Mouse (Mus musculus) kidney, embryonic 15.5 days (tissue): ENCODE data around the gene Pofut2. TPM values are rescaled to one million over a fixed set of nuclear protein-coding genes. Genes with fewer than 3 reads are reported as not detected.
"Not testable (repeated sequence)": the region's sequence is repeated elsewhere in the genome, so short reads cannot be mapped to it uniquely, and the experiment has no call there.

Source experiments
- ATAC-seq: fragments of 200-750 bp; cut with Nextera tagmentation; replicated peaks from 2 replicates; pipeline ENCODE4 v1.8.0; 2017; ENCODE audit warnings: moderate TSS enrichment; ENCODE audit not compliant: low FRiP score
- H3K27ac ChIP-seq: fragments of 300-500 bp; sonication (generic); 2 replicates; pipeline ENCODE4 v1.5.1; 2015; ENCODE audit warnings: mild to moderate bottlenecking, inconsistent platforms
- H3K27me3 ChIP-seq: fragments of 300-500 bp; sonication (generic); 2 replicates; pipeline ENCODE4 v1.6.1; 2015; ENCODE audit warnings: inconsistent platforms
- H3K36me3 ChIP-seq: fragments of 300-500 bp; sonication (generic); 2 replicates; pipeline ENCODE4 v1.6.1; 2015; ENCODE audit warnings: inconsistent platforms
- H3K4me1 ChIP-seq: fragments of 300-500 bp; sonication (generic); 2 replicates; pipeline ENCODE4 v1.6.1; 2015; ENCODE audit warnings: inconsistent platforms
- H3K4me2 ChIP-seq: fragments of 300-500 bp; sonication (generic); 2 replicates; pipeline ENCODE4 v1.6.1; 2015; ENCODE audit warnings: moderate library complexity, mild to moderate bottlenecking, inconsistent platforms
- H3K4me3 ChIP-seq: fragments of 300-500 bp; sonication (generic); replicated peaks from 2 replicates; pipeline ENCODE4 v1.5.1; 2015; ENCODE audit warnings: mild to moderate bottlenecking, inconsistent platforms
- H3K9ac ChIP-seq: fragments of 300-500 bp; sonication (generic); 2 replicates; pipeline ENCODE4 v1.6.1; 2015; ENCODE audit warnings: mild to moderate bottlenecking, inconsistent platforms
- H3K9me3 ChIP-seq: fragments of 300-500 bp; sonication (generic); replicated peaks from 2 replicates; pipeline ENCODE4 v1.6.1; 2016; ENCODE audit warnings: inconsistent platforms
- WGBS: fragments of 180-500 bp; shearing (Covaris S2); methylation state at CpG from one replicate; pipeline ENCODE4 v1.1.7; 2015; ENCODE audit warnings: mixed read lengths; 5-methylcytosine and 5-hydroxymethylcytosine counted together
- polyA plus RNA-seq: library from polyadenylated mRNA; unstranded; fragments of >200 nt; fragmentation: Nextera tagmentation; extraction: Ambion mirVana; gene quantifications from 2 replicates; pipeline ENCODE4 v1.2.1, GENCODE M21; 2015

The Pofut2 gene
- polyA plus RNA-seq, 1 experiment from 2014 or later, result 134 TPM

GRCm38 (mm10) chr10:77282085-77282484 is 23.1 kb downstream of the Pofut2 start:
- 68% methylated on average over 1 of the region's 1 CpGs for WGBS
- H3K4me2 ChIP-seq, H3K4me1 ChIP-seq: not testable (repeated sequence)

GRCm38 (mm10) chr10:77282822-77283221 is 23.8 kb downstream of the Pofut2 start:
- Histone ChIP-seq H3K9ac (no peak overlapping the region), H3K4me3 (no peak overlapping the region), H3K27me3 (no peaks in the 10 kb centered on the region), H3K9me3 (no peaks in the 10 kb centered on the region), H3K4me1 (no peaks in the 10 kb centered on the region), H3K27ac (no peak overlapping the region), H3K4me2 (no peak overlapping the region), H3K36me3 (no peaks in the 10 kb centered on the region)
- ATAC-seq, result no peak
- 18% methylated on average over 6 of the region's 6 CpGs for WGBS

More at GRCm38 (mm10) chr10:77282085-77282484, 23.1 kb downstream of the Pofut2 start:
- ATAC-seq, H3K27me3 ChIP-seq, H3K9ac ChIP-seq, H3K36me3 ChIP-seq, H3K4me3 ChIP-seq, H3K9me3 ChIP-seq, H3K27ac ChIP-seq: not testable (repeated sequence)

DNA sequence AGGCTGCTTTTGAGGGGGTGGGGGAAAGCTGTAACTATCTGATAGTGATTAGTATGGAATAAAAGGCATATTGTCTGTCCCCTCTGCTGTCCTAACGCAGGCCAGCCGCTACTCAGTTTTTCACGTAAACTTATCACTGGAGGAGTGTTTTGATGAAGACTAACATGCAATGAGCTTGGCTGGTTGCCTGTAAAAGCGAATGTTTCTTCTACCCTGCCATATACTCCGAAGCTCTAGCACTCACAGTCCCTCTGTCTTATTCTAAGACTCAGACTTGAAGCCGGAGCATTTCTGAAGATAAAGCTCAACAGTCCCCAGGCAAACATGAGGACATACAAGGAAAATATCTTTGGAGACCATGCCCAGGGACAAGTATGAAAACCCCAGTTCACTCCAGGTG is 25.8 kb downstream of the Pofut2 start:
- WGBS, result 63% methylated on average over 6 of the region's 6 CpGs
- ATAC-seq, result no peak
- H3K4me2 ChIP-seq, result no peak overlapping the region
- H3K4me3 ChIP-seq, result no peak overlapping the region
- no peaks in the 10 kb centered on the region for H3K9me3 ChIP-seq
- H3K4me1 ChIP-seq, result no peaks in the 10 kb centered on the region
- H3K27ac ChIP-seq, result no peak overlapping the region
- H3K27me3 ChIP-seq, result no peaks in the 10 kb centered on the region
- no peak overlapping the region for H3K9ac ChIP-seq
- no peaks in the 10 kb centered on the region for H3K36me3 ChIP-seq

DNA sequence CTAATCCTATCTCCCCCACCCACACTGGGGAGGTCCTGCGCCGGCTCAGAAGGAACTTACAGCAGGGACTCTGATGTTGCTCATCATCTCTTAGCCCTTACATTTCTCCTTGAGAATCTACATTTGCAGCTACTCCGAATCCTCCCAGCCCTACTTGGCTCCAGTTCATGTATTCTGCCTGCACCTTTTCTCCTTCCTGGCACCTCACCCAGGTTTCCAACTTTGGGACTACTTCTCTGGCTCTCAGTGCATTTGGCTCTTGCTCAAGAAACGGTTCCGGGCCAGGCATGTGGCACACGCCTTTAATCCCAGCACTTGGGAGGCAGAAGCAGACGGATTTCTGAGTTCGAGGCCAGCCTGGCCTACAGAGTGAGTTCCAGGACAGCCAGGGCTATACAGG is 28.6 kb downstream of the Pofut2 start:
- Histone ChIP-seq H3K4me1 (no peaks in the 10 kb centered on the region), H3K27me3 (no peaks in the 10 kb centered on the region), H3K9ac (no peak overlapping the region), H3K4me2 (no peak overlapping the region), H3K36me3 (no peaks in the 10 kb centered on the region), H3K27ac (no peak overlapping the region), H3K4me3 (no peak overlapping the region), H3K9me3 (no peaks in the 10 kb centered on the region)
- 86% methylated on average over 8 of the region's 8 CpGs for WGBS
- ATAC-seq, result no peak

- WGBS, result 40% methylated on average over 5 of the region's 5 CpGs
- Histone ChIP-seq H3K36me3 (no peaks in the 10 kb centered on the region), H3K4me1 (no peaks in the 10 kb centered on the region), H3K9ac (no peak overlapping the region), H3K27me3 (no peaks in the 10 kb centered on the region), H3K9me3 (no peaks in the 10 kb centered on the region), H3K4me2 (no peak overlapping the region), H3K4me3 (no peak overlapping the region), H3K27ac (no peak overlapping the region)
- no peak for ATAC-seq
Measured at GRCm38 (mm10) chr10:77288639-77289195, 29.7 kb downstream of the Pofut2 start.

- 82% methylated on average over 8 of the region's 8 CpGs for WGBS
- Histone ChIP-seq H3K4me3 (no peak overlapping the region), H3K9ac (no peak overlapping the region), H3K4me2 (no peak overlapping the region), H3K27me3 (no peaks in the 10 kb centered on the region), H3K4me1 (no peaks in the 10 kb centered on the region), H3K9me3 (no peaks in the 10 kb centered on the region), H3K27ac (no peak overlapping the region), H3K36me3 (0 out of 2 replicates have a peak, but pooled peaks cover under 1% of the 10 kb centered on the region)
- no peak for ATAC-seq
Measured at GRCm38 (mm10) chr10:77289559-77289958, 30.5 kb downstream of the Pofut2 start.

GRCm38 (mm10) chr10:77290624-77291366 is 31.8 kb downstream of the Pofut2 start:
- H3K27ac ChIP-seq, result no peak overlapping the region
- no peak overlapping the region for H3K9ac ChIP-seq
- ATAC-seq, result no peak
- H3K9me3 ChIP-seq, result no peaks in the 10 kb centered on the region
- no peaks in the 10 kb centered on the region for H3K4me1 ChIP-seq
- no peak overlapping the region for H3K4me2 ChIP-seq
- peaks cover 8% of the 10 kb centered on the region; the same call in 1 of the 2 replicates for H3K36me3 ChIP-seq
- no peaks in the 10 kb centered on the region for H3K27me3 ChIP-seq
- no peak overlapping the region for H3K4me3 ChIP-seq
- 78% methylated on average over 17 of the region's 17 CpGs for WGBS

DNA sequence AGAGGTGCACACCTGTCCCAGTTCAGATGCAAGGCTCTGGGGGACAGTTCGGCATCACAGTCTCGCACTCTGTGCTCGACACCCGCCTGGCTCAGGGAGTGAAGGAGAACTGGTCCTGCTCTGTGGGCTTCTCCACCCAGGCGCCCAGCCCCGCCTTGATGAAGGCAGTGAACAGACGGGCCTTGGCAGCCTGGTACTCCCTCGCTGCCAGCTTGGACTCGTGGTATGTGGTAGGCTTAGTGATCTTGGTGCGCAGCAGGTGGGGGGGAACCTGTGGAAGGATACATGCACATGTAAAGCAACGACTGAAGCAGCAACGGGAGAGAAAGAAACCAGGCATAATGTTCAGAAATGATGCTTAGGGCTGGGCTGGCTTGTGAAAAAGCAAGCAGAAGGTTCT is 35.7 kb downstream of the Pofut2 start:
- Histone ChIP-seq H3K4me1 (no peaks in the 10 kb centered on the region), H3K36me3 (peaks cover 8% of the 10 kb centered on the region; the same call in 1 of the 2 replicates), H3K9ac (no peak overlapping the region), H3K27me3 (no peaks in the 10 kb centered on the region), H3K4me3 (no peak overlapping the region), H3K4me2 (no peak overlapping the region), H3K27ac (no peak overlapping the region), H3K9me3 (no peaks in the 10 kb centered on the region)
- no peak for ATAC-seq
- 93% methylated on average over 12 of the region's 12 CpGs for WGBS

GRCm38 (mm10) chr10:77298621-77299020 is 39.6 kb downstream of the Pofut2 start:
- H3K4me3 ChIP-seq, result no peak overlapping the region
- no peak overlapping the region for H3K4me2 ChIP-seq
- no peak for ATAC-seq
- H3K36me3 ChIP-seq, result peaks cover 8% of the 10 kb centered on the region; the same call in 1 of the 2 replicates
- no peaks in the 10 kb centered on the region for H3K9me3 ChIP-seq
- H3K4me1 ChIP-seq, result no peaks in the 10 kb centered on the region
- no peak overlapping the region for H3K9ac ChIP-seq
- WGBS, result 67% methylated on average over 8 of the region's 8 CpGs
- no peaks in the 10 kb centered on the region for H3K27me3 ChIP-seq
- no peak overlapping the region for H3K27ac ChIP-seq

- Histone ChIP-seq H3K4me3 (no peak overlapping the region), H3K27ac (no peak overlapping the region), H3K4me1 (peaks cover under 1% of the 10 kb centered on the region; the same call in 1 of the 2 replicates), H3K36me3 (peaks cover 8% of the 10 kb centered on the region; the same call in 1 of the 2 replicates), H3K27me3 (no peaks in the 10 kb centered on the region), H3K4me2 (no peak overlapping the region), H3K9me3 (no peaks in the 10 kb centered on the region), H3K9ac (no peak overlapping the region)
- WGBS, result 75% methylated on average over 2 of the region's 2 CpGs
- no peak for ATAC-seq
Measured at GRCm38 (mm10) chr10:77299194-77299593, 40.2 kb downstream of the Pofut2 start.

DNA sequence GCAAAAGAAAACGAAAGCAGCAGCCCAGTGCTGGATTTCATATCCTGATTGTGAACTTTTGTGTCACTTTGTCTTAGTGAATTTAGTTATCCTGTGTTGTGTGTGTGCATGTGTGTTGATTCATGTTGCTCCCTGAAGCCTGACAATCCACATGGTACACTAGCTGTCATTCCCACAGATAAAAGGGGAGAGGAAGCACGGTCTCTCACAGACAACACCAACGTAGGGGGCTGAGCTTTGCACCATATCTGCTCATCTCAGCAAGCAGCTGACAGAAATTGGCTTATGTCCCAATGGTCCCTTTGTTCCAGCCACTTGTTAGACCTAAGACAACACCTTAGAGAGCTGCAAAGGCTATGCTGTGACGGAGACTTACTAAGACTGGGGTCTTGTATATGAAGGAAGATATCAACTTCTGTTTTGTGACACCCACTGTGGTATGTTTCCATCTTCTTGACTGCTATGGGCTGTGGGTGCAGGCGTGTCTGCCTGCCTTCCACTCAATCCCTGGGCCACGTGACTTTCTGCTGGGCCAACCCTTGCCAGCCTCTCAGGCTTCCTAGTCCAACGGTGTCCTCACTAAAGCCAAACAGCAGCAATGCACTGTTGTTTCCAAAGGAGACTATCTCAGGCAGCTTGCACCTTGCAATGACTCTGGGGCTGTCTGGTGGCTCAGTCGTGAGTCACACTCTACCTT is 41.4 kb downstream of the Pofut2 start:
- Histone ChIP-seq H3K4me2 (no peak overlapping the region), H3K36me3 (no peaks in the 10 kb centered on the region), H3K9ac (no peak overlapping the region), H3K4me3 (no peak overlapping the region), H3K4me1 (peaks cover 8% of the 10 kb centered on the region; the same call in 1 of the 2 replicates), H3K9me3 (no peaks in the 10 kb centered on the region), H3K27ac (no peak overlapping the region), H3K27me3 (no peaks in the 10 kb centered on the region)
- 82% methylated on average over 8 of the region's 8 CpGs for WGBS
- ATAC-seq, result no peak

DNA sequence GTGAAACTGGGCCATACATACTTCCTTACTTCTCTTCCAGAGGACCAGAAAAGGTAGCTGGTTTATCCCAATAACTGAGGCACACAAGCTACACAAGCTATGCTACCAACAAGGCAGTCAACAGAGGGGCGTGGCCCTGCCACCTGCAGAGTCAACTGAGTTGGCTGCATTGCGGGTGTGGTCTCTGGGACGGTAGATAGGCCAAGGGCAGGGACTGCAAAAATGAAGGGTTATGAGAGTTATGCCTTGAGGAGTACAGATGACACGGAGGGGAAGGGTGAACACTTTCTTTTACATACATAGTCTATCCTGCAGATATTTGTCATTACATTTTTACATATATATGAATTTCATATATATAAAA is 41.9 kb downstream of the Pofut2 start:
- ATAC-seq, result no peak
- H3K9me3 ChIP-seq, result no peaks in the 10 kb centered on the region
- no peaks in the 10 kb centered on the region for H3K27me3 ChIP-seq
- no peak overlapping the region for H3K4me2 ChIP-seq
- no peak overlapping the region for H3K27ac ChIP-seq
- WGBS, result 83% methylated on average over 4 of the region's 4 CpGs
- H3K36me3 ChIP-seq, result no peaks in the 10 kb centered on the region
- peaks cover 11% of the 10 kb centered on the region; the same call in 1 of the 2 replicates for H3K4me1 ChIP-seq
- no peak overlapping the region for H3K4me3 ChIP-seq
- no peak overlapping the region for H3K9ac ChIP-seq
